Mouse (Mus musculus): ENCODE measurements around the gene Hat1. TPM values are rescaled to one million over a fixed set of nuclear protein-coding genes. Genes with fewer than 3 reads are reported as not detected.

Hat1 gene
- polyA plus RNA-seq, 1 experiment from 2014 or later, result 49.9 TPM

DNA sequence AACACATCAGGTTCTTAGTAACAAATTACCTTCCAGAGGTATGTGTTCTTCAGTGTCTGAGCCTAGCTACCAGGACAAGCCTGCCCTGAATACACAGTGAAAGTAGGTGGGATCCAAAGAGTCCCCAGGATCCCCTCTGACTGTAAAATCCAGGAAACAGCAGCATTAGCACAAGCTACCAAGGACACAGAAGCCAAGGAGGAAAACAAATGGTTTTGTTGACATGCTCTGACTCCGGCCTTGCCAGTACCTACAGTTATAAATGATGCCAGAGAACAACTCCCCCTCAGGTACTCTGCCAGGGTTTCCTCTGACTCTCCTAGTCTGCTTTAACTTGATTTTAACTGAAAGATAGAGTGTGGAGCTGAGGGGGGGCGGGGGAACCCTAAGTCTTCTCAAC, 39.2 kb upstream of the Hat1 start:
- Histone ChIP-seq H3K9ac (ENCODE audit: low read length) (no peak overlapping the region), H3K4me1 (replicated peaks; ENCODE audit: control insufficient read depth, insufficient read depth) (no peaks in the 10 kb centered on the region), H3K27me3 (ENCODE audit: control insufficient read depth, insufficient read depth, low read length) (no peaks in the 10 kb centered on the region), H3K36me3 (ENCODE audit: control insufficient read depth, insufficient read depth, low read length) (no peaks in the 10 kb centered on the region), H3K27ac (replicated peaks) (no peak overlapping the region), H3K9me3 (ENCODE audit: control insufficient read depth, low read length) (no peaks in the 10 kb centered on the region), H3K4me3 (ENCODE audit: low read depth, low read length) (no peak overlapping the region), H3K4me2 (replicated peaks; ENCODE audit: low read depth) (no peak overlapping the region)
- no peak for TF ChIP-seq EP300 (optimal IDR thresholded peaks at IDR 0.05)
- TF ChIP-seq CTCF (IDR thresholded peaks at IDR 0.05; ENCODE audit: low read depth), result no peak
- 74% methylated on average over 2 of the region's 2 CpGs for WGBS
- ATAC-seq (ENCODE audit: low FRiP score, low TSS enrichment) (no peak), DNase-seq (ENCODE audit: low spot score) (no peak)

DNA sequence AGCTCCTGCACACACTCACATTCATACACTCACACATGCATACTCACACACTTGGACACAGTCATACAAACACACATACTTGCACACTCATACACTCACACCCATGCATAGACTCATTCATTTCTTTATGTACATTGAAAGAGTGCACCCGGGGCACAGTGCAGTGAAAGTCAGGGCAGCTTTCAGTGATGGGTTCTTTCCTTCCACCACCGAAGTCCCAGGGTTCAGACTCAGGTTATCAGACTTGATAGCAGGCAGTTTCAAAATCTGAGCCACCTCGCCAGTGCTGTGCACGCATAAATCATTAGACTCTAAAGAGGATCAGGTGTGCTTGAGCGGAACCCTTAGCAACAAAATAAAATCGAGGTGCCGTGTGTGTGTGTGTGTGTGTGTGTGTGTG, 38.6 kb upstream of the Hat1 start:
- Histone ChIP-seq H3K4me3 (ENCODE audit: low read depth, low read length) (no peak overlapping the region), H3K4me1 (replicated peaks; ENCODE audit: control insufficient read depth, insufficient read depth) (no peaks in the 10 kb centered on the region), H3K4me2 (replicated peaks; ENCODE audit: low read depth) (no peak overlapping the region), H3K27ac (replicated peaks) (no peak overlapping the region), H3K9me3 (ENCODE audit: control insufficient read depth, low read length) (no peaks in the 10 kb centered on the region), H3K27me3 (ENCODE audit: control insufficient read depth, insufficient read depth, low read length) (no peaks in the 10 kb centered on the region), H3K36me3 (ENCODE audit: control insufficient read depth, insufficient read depth, low read length) (no peaks in the 10 kb centered on the region), H3K9ac (ENCODE audit: low read length) (no peak overlapping the region)
- WGBS, result 66% methylated on average over 6 of the region's 7 CpGs
- no peak for DNase-seq (ENCODE audit: low spot score)
- ATAC-seq (ENCODE audit: low FRiP score, low TSS enrichment), result no peak
- TF ChIP-seq CTCF (IDR thresholded peaks at IDR 0.05; ENCODE audit: low read depth), result no peak
- TF ChIP-seq EP300 (optimal IDR thresholded peaks at IDR 0.05), result no peak

DNA sequence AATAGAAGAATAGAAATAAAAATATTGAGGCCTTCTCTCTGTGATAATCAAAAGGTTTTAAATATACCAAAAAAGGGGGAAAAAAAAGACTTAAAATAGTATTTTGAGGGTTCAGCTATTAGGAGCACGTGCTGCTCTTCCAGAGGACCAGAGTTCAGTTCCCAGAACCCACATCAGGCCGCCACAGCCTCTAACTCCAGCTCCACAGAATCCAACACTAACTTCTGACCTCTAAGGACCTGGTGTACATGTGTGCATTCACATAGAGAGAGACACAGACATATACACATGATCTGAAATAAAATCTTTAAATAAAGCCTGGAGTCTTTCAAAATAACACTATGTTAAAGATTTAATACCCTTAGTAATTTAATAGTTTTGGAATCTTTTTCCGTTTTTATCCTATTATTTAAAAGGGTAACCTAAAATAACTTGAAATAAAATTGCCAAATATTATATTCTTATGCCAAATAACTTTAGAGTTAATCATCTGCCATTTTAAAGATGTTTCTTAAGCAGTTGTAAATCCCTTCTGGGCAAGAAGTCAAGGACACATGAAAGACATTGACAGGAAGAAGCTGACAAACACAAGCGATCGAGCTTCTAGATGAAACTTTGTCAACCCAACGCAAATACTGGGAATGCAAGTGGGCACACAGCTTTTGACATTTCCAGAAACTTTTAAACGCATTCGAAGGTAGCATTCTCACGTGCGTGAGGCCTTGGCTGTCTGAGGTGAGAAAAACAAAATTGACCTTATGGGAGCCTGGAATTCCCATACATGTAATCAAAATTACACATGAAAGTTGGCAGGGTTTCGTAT, 37.6 kb upstream of the Hat1 start:
- H3K27ac ChIP-seq (replicated peaks), result no peak overlapping the region
- no peak overlapping the region for H3K4me3 ChIP-seq (ENCODE audit: low read depth, low read length)
- DNase-seq (ENCODE audit: low spot score) (no peak), ATAC-seq (ENCODE audit: low FRiP score, low TSS enrichment) (no peak)
- TF ChIP-seq EP300 (optimal IDR thresholded peaks at IDR 0.05), result no peak
- no peak for TF ChIP-seq CTCF (IDR thresholded peaks at IDR 0.05; ENCODE audit: low read depth)
- H3K27me3 ChIP-seq (ENCODE audit: control insufficient read depth, insufficient read depth, low read length), result no peaks in the 10 kb centered on the region
- no peaks in the 10 kb centered on the region for H3K9me3 ChIP-seq (ENCODE audit: control insufficient read depth, low read length)
- no peaks in the 10 kb centered on the region for H3K4me1 ChIP-seq (replicated peaks; ENCODE audit: control insufficient read depth, insufficient read depth)
- no peak overlapping the region for H3K4me2 ChIP-seq (replicated peaks; ENCODE audit: low read depth)
- WGBS, result 67% methylated on average over 11 of the region's 11 CpGs
- H3K9ac ChIP-seq (ENCODE audit: low read length), result no peak overlapping the region
- no peaks in the 10 kb centered on the region for H3K36me3 ChIP-seq (ENCODE audit: control insufficient read depth, insufficient read depth, low read length)

DNA sequence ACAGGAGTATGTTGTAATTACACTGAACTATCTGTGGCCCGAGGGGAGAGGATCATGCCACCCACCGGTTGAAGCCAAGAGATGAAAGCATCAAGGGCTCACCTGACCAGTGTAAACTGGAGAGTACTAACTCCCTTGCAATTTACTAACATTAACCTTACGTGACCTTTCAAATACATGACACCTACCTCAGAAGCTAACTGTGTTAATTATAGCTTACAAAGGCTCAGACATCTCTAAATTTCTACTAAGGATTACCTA, 37.1 kb upstream of the Hat1 start:
- no peak overlapping the region for H3K4me2 ChIP-seq (replicated peaks; ENCODE audit: low read depth)
- no peaks in the 10 kb centered on the region for H3K27me3 ChIP-seq (ENCODE audit: control insufficient read depth, insufficient read depth, low read length)
- H3K4me1 ChIP-seq (replicated peaks; ENCODE audit: control insufficient read depth, insufficient read depth), result no peaks in the 10 kb centered on the region
- ATAC-seq (ENCODE audit: low FRiP score, low TSS enrichment) (no peak), DNase-seq (ENCODE audit: low spot score) (no peak)
- H3K4me3 ChIP-seq (ENCODE audit: low read depth, low read length), result no peak overlapping the region
- WGBS, result 89% methylated on average over 3 of the region's 3 CpGs
- no peak for TF ChIP-seq CTCF (IDR thresholded peaks at IDR 0.05; ENCODE audit: low read depth)
- no peak for TF ChIP-seq EP300 (optimal IDR thresholded peaks at IDR 0.05)
- no peaks in the 10 kb centered on the region for H3K36me3 ChIP-seq (ENCODE audit: control insufficient read depth, insufficient read depth, low read length)
- H3K27ac ChIP-seq (replicated peaks), result no peak overlapping the region
- H3K9me3 ChIP-seq (ENCODE audit: control insufficient read depth, low read length), result no peaks in the 10 kb centered on the region
- H3K9ac ChIP-seq (ENCODE audit: low read length), result no peak overlapping the region

DNA sequence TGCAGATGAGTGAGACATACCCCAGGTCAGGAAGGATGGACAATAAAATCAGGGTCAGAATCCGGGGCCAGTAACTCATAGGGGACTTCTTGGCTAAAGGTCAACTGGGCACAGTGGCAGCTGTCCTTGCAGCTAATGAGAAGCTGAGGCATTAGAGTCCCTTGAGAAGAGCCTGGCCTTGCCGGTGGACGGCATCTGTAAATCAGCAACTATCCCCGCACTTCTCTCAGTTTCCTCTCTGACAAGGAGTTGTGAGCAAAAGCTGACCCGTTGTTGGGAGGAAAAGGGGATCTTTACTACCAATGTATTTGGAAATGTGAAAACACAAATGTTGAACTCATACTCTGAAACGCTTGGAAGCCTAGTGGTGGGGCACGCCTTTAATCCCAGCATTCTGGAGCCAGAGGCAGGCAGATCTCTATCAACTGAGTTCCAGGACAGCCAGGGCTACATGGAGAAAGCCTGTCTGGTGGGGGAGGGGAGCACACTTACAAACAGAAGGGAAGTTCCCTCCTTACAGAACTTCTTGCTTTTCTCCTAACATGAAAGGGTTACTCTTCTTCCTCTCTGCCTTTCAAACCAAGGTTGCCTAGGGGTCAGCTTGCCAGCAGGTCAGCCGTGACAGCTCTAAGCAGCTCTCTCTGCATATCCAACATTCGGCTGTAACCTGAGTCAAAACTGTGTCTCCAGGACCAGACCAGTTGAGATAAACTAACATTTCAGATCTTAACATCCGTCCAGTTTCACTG, 35.3 kb upstream of the Hat1 start:
- Histone ChIP-seq H3K27ac (replicated peaks) (no peak overlapping the region), H3K4me1 (replicated peaks; ENCODE audit: control insufficient read depth, insufficient read depth) (no peaks in the 10 kb centered on the region), H3K36me3 (ENCODE audit: control insufficient read depth, insufficient read depth, low read length) (no peaks in the 10 kb centered on the region), H3K27me3 (ENCODE audit: control insufficient read depth, insufficient read depth, low read length) (no peaks in the 10 kb centered on the region), H3K9me3 (ENCODE audit: control insufficient read depth, low read length) (no peaks in the 10 kb centered on the region), H3K9ac (ENCODE audit: low read length) (no peak overlapping the region), H3K4me2 (replicated peaks; ENCODE audit: low read depth) (no peak overlapping the region), H3K4me3 (ENCODE audit: low read depth, low read length) (no peak overlapping the region)
- 65% methylated on average over 10 of the region's 10 CpGs for WGBS
- DNase-seq (ENCODE audit: low spot score) (no peak), ATAC-seq (ENCODE audit: low FRiP score, low TSS enrichment) (no peak)
- TF ChIP-seq CTCF (IDR thresholded peaks at IDR 0.05; ENCODE audit: low read depth), result no peak

DNA sequence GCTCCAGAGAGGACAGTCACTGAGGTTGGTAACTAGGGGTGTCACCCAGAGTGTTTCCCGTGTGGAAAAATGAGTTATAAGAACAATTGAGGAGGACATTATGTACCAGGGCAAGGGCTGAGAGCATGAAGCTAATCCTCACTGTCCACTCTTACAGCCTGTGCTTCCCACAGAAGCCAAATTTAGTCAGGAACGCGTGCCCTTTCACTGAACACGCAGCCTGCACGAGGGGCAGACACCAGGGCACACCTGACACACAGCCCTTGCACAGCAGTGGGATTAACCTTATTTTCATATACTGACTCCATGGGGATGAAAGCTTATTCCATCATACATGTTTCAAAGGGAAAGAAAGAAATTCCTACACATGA, 34.7 kb upstream of the Hat1 start:
- no peak overlapping the region for H3K4me2 ChIP-seq (replicated peaks; ENCODE audit: low read depth)
- H3K27ac ChIP-seq (replicated peaks), result no peak overlapping the region
- no peaks in the 10 kb centered on the region for H3K4me1 ChIP-seq (replicated peaks; ENCODE audit: control insufficient read depth, insufficient read depth)
- H3K4me3 ChIP-seq (ENCODE audit: low read depth, low read length), result no peak overlapping the region
- no peaks in the 10 kb centered on the region for H3K27me3 ChIP-seq (ENCODE audit: control insufficient read depth, insufficient read depth, low read length)
- 59% methylated on average over 5 of the region's 5 CpGs for WGBS
- ATAC-seq (ENCODE audit: low FRiP score, low TSS enrichment), result no peak
- TF ChIP-seq EP300 (optimal IDR thresholded peaks at IDR 0.05), result no peak
- TF ChIP-seq CTCF (IDR thresholded peaks at IDR 0.05; ENCODE audit: low read depth), result no peak
- no peaks in the 10 kb centered on the region for H3K36me3 ChIP-seq (ENCODE audit: control insufficient read depth, insufficient read depth, low read length)
- no peak overlapping the region for H3K9ac ChIP-seq (ENCODE audit: low read length)
- no peaks in the 10 kb centered on the region for H3K9me3 ChIP-seq (ENCODE audit: control insufficient read depth, low read length)
- DNase-seq (ENCODE audit: low spot score), result no peak
